Mouse (Mus musculus): ENCODE measurements around the gene Ctsl.

Ctsl gene

GRCm38 (mm10) chr13:64370173-64370940 is at the start of gene Ctsl:
Ctsl (minus strand) TSS chr13:64370890.
- peak; percentile 86 for DNase-seq (ENCODE audit: low spot score)

GRCm38 (mm10) chr13:64416955-64417601 is 46.4 kb upstream of the Ctsl start:
- DNase-seq (ENCODE audit: low spot score), result no peak

GRCm38 (mm10) chr13:64415659-64416058 is 45.0 kb upstream of the Ctsl start:
- DNase-seq (ENCODE audit: low spot score), result no peak

- DNase-seq (ENCODE audit: low spot score), result no peak
Measured at GRCm38 (mm10) chr13:64412752-64413257, 42.1 kb upstream of the Ctsl start.

GRCm38 (mm10) chr13:64411282-64411681 is 40.6 kb upstream of the Ctsl start:
- no peak for DNase-seq (ENCODE audit: low spot score)

GRCm38 (mm10) chr13:64410604-64411003 is 39.9 kb upstream of the Ctsl start:
- DNase-seq (ENCODE audit: low spot score), result no peak

- DNase-seq (ENCODE audit: low spot score), result no peak
Measured at GRCm38 (mm10) chr13:64407992-64408391, 37.3 kb upstream of the Ctsl start.

- no peak for DNase-seq (ENCODE audit: low spot score)
Measured at GRCm38 (mm10) chr13:64405550-64405949, 34.9 kb upstream of the Ctsl start.

GRCm38 (mm10) chr13:64403519-64403918 is 32.8 kb upstream of the Ctsl start:
- DNase-seq (ENCODE audit: low spot score), result no peak

GRCm38 (mm10) chr13:64402951-64403460 is 32.3 kb upstream of the Ctsl start:
- DNase-seq (ENCODE audit: low spot score), result no peak

GRCm38 (mm10) chr13:64402504-64402949 is 31.8 kb upstream of the Ctsl start:
- DNase-seq (ENCODE audit: low spot score), result no peak

GRCm38 (mm10) chr13:64402006-64402405 is 31.3 kb upstream of the Ctsl start:
- DNase-seq (ENCODE audit: low spot score), result no peak

- DNase-seq (ENCODE audit: low spot score), result no peak
Measured at GRCm38 (mm10) chr13:64400801-64401361, 30.2 kb upstream of the Ctsl start.

GRCm38 (mm10) chr13:64399906-64400305 is 29.2 kb upstream of the Ctsl start:
- no peak for DNase-seq (ENCODE audit: low spot score)

- DNase-seq (ENCODE audit: low spot score), result no peak
Measured at GRCm38 (mm10) chr13:64398065-64398464, 27.4 kb upstream of the Ctsl start.

GRCm38 (mm10) chr13:64396979-64397378 is 26.3 kb upstream of the Ctsl start:
- DNase-seq (ENCODE audit: low spot score), result no peak

GRCm38 (mm10) chr13:64388415-64388814 is 17.7 kb upstream of the Ctsl start:
- DNase-seq (ENCODE audit: low spot score), result no peak

GRCm38 (mm10) chr13:64386048-64386447 is 15.4 kb upstream of the Ctsl start:
- no peak for DNase-seq (ENCODE audit: low spot score)

GRCm38 (mm10) chr13:64384937-64385336 is 14.2 kb upstream of the Ctsl start:
- no peak for DNase-seq (ENCODE audit: low spot score)

GRCm38 (mm10) chr13:64380251-64380650 is 9.6 kb upstream of the Ctsl start:
- no peak for DNase-seq (ENCODE audit: low spot score)

- DNase-seq (ENCODE audit: low spot score), result no peak
Measured at GRCm38 (mm10) chr13:64378601-64379000, 7.9 kb upstream of the Ctsl start.

GRCm38 (mm10) chr13:64376472-64376871 is 5.8 kb upstream of the Ctsl start:
- DNase-seq (ENCODE audit: low spot score), result no peak

GRCm38 (mm10) chr13:64375160-64375559 is 4.5 kb upstream of the Ctsl start:
- no peak for DNase-seq (ENCODE audit: low spot score)
